Mouse (Mus musculus): ENCODE measurements around the gene Col4a1.

Col4a1 gene

DNA sequence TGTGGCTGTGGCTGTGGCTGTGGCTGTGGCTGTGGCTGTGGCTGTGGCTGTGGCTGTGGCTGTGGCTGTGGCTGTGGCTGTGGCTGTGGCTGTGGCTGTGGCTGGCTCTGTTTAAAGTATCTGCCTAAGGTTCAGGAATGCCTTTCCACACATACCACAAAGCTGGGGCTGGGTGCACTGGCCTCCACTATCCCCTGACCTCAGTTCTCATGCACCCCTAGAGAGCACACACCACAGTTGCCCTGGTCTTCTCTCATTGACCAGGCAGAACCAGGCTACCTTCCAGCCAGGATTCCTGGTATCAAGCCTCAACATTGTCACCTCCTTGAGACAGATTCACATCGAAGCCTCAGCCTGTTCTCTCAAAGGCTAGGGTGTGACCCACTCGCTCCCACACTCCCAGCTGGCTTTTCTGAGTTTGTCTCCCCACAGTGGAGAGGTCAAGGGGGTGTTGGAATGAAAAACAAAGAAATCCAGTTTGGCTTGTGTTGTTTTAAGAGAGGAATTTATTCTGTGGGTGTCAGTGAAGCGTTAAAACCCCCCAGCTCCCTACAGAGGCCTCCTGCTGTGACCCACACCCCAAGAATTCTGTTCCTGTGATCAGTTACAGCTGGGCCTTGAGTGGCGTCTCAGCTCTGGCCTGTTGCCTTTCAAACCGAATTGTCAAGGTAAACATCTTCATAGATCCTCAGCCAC, 15.2 kb upstream of the Col4a1 start:
- DNase-seq (ENCODE audit: low read depth), result peak; percentile 59

DNA sequence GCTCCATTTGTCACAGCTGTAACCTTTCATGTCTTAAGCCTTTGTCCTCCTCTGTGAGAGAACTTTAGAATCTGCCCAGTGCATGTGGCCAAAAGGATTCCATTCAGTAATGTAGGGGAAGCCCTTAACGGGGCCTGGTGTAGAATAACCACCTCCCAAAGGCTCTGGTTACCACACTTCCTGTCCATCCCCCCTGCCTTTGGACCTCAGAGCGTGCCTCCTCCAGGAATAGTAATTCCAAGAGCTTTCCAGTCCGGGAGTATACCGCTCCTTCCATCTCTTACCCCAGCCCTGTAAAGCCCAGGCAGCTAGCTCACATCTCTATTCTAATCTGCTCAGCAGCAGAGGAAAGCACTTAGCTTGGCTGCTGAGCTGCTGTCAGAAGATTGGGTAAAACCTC, 14.7 kb upstream of the Col4a1 start:
- peak; percentile 66 for DNase-seq (ENCODE audit: low read depth)

DNA sequence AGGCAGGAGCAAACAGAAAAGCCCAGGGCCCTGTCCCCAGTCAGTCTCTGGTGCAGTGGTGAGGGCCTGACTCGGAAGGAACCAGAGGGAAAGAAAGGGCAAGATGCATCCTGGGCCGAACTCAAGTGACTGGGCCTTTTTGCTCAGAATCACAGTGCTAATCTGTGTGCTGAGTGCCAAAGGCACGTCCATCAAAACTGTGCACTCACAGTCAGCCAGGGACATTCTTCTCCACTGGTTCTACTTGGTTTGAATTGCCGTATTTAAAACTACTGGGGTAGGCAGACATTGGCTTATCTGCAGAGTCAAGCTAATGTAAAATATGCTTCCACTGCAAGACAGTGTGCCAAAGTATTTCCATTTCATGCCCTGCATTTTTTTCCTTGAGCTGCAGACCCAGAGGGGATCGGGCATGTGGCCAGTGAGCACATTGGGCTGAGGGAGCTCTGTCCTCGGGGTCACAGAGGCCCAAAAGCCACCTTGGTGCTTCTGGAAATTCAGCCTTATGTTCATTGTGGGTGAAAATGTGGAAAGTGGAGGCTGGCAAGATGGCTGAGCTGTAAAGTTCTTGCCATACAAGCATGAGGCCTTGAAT, 12.3 kb upstream of the Col4a1 start:
- DNase-seq (ENCODE audit: low read depth), result peak; percentile 17

DNA sequence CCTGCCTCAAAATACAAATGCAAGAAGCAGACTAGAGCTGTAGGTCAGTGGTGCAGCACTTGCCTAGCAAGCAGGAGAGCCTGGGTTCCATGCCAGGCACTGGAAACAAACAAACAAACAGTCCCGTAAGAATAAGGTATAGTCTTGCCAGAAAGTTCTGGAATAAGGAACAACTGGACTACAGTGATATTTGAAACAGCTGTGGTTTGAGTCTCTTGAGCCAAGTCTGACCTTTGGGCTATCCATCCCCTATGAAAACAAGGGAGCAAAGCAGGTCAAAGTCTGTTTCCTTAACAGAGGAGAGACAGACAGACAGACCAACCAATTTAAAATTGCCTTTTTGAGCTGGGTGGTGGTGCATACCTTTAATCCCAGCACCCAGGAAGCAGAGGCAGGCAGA, 11.1 kb upstream of the Col4a1 start:
- DNase-seq (ENCODE audit: low read depth), result peak; percentile 40

- DNase-seq (ENCODE audit: low read depth), result peak; percentile 66
Observed at GRCm38 (mm10) chr8:11322724-11323585, 10.3 kb upstream of the Col4a1 start.

GRCm38 (mm10) chr8:11321841-11322240, 9.2 kb upstream of the Col4a1 start:
- DNase-seq (ENCODE audit: low read depth), result no peak

GRCm38 (mm10) chr8:11319405-11319804, 6.8 kb upstream of the Col4a1 start:
- no peak for DNase-seq (ENCODE audit: low read depth)

DNA sequence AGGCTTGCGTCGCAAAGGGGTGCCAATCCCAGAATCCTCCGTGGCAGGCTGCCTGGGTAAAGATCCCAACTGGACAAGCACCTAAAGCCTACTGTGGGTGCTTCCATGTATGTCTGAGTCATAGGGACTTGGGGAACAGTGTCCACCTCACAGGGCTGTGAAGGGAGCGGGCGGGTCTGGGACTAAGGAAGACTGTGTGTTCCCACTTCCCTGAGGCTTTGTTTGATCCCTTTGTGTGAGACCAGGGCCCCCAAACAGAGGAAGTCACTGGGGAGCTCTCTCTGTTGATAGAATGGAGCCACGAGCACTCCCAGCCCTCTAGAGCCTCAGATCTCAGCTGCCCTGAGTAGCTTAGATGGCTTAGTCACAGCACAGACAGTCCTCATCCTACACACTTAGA, 3.5 kb upstream of the Col4a1 start:
- no peak for DNase-seq (ENCODE audit: low read depth)

DNA sequence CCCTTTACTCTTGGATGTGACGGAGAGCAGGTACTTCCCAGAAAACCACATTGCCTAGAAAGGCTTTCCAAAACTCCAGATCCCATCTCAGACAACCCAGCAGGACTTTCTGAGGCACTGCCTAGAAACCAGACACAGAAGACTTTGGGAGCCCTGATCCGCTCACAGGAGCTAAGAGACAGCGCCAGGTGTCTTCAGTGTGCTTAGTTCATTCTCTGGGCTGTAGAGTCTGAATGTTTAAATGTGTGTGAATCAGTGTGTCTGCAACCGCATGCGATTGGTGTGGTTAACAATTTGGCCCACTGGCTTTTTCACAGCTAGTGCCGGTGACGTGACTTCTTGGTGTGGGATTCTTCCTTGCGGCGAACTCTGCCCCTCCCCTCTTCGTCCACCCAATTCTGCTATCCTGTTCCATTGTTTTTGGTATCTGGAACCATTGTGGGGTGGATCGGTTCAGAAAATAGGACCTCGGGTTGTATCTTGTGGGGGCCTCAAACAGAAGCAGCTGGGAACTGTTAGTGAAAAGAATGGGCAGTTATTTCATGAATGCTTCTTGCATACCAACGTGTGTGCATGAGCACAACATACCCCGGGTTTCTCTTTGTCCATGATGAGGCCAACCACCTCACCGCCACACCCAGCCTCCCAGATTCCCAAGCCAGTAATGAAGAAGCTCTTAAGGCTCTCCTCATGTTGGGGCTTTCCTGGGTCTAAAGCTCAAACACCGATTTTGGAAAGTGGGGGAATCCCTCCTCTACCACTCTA, 2.7 kb upstream of the Col4a1 start:
- DNase-seq (ENCODE audit: low read depth), result no peak

- DNase-seq (ENCODE audit: low read depth), result no peak
Observed at GRCm38 (mm10) chr8:11314613-11315012, 2.0 kb upstream of the Col4a1 start.

GRCm38 (mm10) chr8:11313176-11314111, 818 bp upstream of the Col4a1 start:
- DNase-seq (ENCODE audit: low read depth), result peak; percentile 41

DNA sequence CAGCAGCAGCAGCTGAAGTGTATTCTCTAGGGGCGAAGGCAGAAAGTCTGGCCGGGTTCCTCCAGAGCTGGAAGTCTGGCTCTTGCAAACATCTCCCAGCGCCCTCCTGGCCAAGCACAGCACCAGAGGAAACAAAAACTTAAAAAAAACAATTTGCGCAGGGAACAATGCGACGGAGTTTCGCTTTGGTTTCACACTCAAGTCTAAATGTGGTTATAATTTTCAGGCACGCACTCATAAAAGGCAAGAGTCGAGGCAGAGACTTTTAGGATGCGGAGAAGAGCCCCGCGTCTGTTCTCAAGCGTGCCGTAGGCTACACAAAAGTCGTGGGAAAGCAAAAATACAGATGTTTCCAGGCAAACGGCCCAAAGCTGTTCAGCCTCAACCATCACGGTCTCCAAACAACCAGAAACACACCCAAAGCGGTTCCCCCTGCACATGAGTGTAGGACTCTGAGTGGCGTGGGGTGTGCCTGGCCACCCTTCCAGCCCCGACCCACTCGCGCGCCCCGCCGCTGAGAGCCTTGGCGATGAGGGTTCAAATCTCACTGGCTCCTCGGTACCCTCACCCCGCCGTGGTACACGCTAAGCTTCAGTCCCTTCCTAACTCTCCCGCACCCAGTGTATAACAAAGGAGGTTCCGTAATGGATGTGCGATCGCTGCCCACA, 811 bp downstream of the Col4a1 start:
- DNase-seq (ENCODE audit: low read depth), result peak; percentile 56

- DNase-seq (ENCODE audit: low read depth), result no peak
Observed at GRCm38 (mm10) chr8:11310049-11310448, 2.6 kb downstream of the Col4a1 start.

DNA sequence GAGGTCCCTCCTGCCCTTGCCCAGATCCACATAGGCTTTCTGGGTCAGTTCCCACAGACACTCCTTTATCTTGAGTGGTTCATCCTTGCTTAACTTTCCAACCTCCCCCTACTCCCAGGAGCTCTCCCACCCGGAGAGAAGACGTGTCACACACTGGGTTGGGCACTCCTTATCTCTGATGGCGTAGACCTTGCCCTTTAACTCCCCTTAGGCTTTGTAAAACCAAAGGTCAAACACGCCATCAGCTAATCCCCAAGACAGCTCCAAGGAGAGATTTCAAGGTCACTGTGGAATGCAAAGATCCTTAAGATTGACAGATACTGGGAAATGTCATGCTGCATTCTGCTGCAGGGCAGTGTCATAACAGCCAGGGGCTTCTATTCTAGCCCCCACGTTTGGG, 3.4 kb downstream of the Col4a1 start:
- DNase-seq (ENCODE audit: low read depth), result no peak

GRCm38 (mm10) chr8:11308570-11308998, 4.0 kb downstream of the Col4a1 start:
- DNase-seq (ENCODE audit: low read depth), result no peak

DNA sequence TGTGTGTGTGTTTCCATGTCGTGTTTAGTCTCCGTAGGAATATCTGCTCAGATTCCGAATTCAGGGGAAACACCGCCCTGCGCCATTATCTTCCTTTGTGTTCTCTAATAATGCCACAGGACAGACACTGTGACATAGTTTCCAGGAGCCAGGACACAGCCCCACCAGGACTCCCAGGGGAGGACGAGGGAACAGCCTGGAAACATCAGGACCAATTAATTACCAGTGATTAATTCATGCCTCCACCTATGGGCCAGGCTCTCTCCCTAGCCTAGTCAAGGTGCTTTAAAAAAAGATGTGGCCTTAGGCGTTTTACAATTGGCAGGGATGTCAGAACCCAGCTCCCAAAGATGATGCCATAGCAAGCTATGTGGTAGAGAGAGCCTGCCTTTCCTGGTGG, 5.2 kb downstream of the Col4a1 start:
- DNase-seq (ENCODE audit: low read depth), result no peak

GRCm38 (mm10) chr8:11305539-11305938, 7.1 kb downstream of the Col4a1 start:
- DNase-seq (ENCODE audit: low read depth), result no peak

DNA sequence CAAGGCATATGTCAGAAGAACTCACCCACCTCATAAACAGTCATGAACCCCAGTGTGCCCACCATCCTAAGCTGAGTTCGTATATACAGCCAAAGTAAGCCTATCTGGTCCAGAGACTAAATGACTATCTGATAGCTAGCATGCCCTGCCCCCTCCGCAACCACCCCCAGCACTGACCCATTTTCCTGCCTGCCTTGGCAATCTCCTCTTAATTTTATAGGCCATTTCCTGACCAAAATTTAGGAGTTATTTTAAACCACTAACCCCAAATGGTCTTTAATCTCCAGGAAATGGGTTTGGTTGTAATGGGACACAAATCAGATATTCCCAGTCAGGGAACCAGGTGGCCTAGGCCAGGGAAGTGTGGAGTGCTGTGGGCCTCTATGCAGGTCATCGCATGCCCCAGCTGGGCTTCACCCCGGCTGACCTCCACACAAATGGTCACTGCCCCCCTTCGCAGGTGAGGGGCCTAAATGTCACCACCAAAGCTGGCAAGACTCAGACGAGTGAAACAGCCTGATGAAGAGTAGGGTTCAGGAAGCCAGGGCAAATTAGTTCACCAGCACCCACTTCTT, 8.5 kb downstream of the Col4a1 start:
- DNase-seq (ENCODE audit: low read depth), result no peak

DNA sequence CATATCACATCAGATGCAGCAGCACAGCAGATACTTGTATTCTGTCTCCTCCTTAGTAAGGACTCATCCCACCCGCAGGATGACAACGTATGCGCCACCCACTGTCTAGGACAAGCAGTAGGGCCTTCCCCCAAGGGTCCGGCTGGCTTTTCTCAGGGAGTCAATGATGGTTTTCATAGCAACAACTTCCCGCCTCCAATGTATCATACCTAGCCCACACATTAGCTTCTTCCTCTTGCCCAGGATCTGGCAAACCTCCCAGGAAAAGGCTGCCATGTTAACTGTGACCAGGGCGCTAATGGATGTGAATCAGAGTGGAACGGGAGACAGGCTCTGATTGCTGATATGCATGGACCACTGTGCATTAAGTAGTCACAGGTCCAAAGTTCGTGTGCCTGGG, 12.2 kb downstream of the Col4a1 start:
- peak; percentile 29 for DNase-seq (ENCODE audit: low read depth)

GRCm38 (mm10) chr8:11299317-11299602, 13.4 kb downstream of the Col4a1 start:
- no peak for DNase-seq (ENCODE audit: low read depth)

Measured in NIH3T3 (cell line).